Mouse (Mus musculus): ENCODE measurements around the gene Nfia.

GRCm38 (mm10) chr4:97948250-97948649, 175.7 kb downstream of the Nfia start:
- TF ChIP-seq CTCF (IDR thresholded peaks at IDR 0.05; ENCODE audit: low read depth, low read length) = no peak
- TF ChIP-seq POLR2A (IDR thresholded peaks at IDR 0.05; ENCODE audit: insufficient read depth, low read length) = no peak
- no peak for TF ChIP-seq EP300 (IDR thresholded peaks at IDR 0.05; ENCODE audit: insufficient read depth, low read depth, low read length)
